Mouse (Mus musculus): ENCODE results near the gene Ugt1a7c.
"Not testable (repeated sequence)": the region's sequence is repeated elsewhere in the genome, so short reads cannot be mapped to it uniquely, and the experiment has no call there.

GRCm38 (mm10) chr1:88066472-88067102 lies 28.3 kb upstream of the Ugt1a7c start:
- not testable (repeated sequence) for TF ChIP-seq CTCF (conservative IDR thresholded peaks at IDR 0.05; ENCODE audit: insufficient read depth, insufficient read length, low read depth, low read length); POLR2A (IDR thresholded peaks at IDR 0.05; ENCODE audit: low read depth, low read length)
